Mouse (Mus musculus) adrenal gland, postnatal 10 days (tissue): ENCODE measurements around the gene Zfp804b. TPM values are rescaled to one million over a fixed set of nuclear protein-coding genes. Genes with fewer than 3 reads are reported as not detected.

Experiments used
- total RNA-seq, 2 experiments: library from RNA; stranded (reverse); gene quantifications; 2 replicates each; pipeline ENCODE4 v1.2.3; 2021

The Zfp804b gene
- total RNA-seq, 2 experiments from 2014 or later: 0.18 to 0.36 TPM

Other genes with a start within 250 kb of the Zfp804b start
- not detected for gene Tex47, start 40.6 kb downstream of the Zfp804b start, total RNA-seq